Mouse (Mus musculus) heart, adult 11 months (tissue): ENCODE results near the gene Setd6.
A peak's percentile ranks its signal among the peaks of the same experiment; 100 is the strongest.

Experiments
- DNase-seq: peaks from one replicate; pipeline ENCODE4 v3.0.0; 2022

Setd6 gene

DNA sequence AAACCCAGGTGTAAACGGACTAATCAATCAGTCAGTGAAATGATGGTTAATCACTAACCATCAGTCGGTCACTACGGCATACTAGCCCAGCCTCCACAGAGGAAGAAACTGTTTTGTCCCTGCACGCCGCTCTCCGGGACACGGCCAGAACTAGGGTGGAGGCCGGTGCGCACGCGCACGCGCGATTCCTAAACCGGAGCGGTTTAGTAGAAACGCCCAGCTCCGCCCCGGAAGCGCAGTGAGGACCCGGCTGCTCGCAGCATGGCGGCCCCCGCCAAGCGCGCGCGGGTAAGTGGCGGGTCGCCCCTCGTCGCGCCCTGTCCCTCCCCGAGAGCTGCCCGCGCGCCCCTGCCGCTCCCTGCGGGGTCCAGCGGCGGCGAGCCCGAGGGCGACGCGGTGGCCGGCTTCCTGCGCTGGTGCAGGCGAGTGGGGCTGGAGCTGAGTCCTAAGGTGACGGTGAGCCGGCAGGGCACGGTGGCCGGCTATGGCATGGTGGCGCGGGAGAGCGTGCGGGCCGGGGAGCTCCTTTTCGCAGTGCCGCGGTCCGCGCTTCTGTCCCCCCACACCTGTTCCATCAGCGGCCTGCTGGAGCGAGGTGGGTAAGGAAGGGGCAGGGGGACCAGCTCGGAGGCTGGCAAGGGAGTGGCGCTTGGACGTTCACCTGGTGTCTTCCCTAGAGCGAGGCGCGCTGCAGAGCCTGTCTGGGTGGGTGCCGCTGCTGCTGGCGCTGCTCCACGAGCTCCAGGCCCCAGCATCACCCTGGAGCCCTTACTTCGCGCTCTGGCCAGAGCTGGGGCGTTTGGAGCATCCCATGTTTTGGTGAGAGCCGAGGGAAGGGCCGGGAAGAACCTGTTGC is at the start of gene Setd6:
Gene Setd6 (plus strand): TSS at position 206 of the 856 bp plus-strand sequence.
- DNase-seq = peak; percentile 99

DNA sequence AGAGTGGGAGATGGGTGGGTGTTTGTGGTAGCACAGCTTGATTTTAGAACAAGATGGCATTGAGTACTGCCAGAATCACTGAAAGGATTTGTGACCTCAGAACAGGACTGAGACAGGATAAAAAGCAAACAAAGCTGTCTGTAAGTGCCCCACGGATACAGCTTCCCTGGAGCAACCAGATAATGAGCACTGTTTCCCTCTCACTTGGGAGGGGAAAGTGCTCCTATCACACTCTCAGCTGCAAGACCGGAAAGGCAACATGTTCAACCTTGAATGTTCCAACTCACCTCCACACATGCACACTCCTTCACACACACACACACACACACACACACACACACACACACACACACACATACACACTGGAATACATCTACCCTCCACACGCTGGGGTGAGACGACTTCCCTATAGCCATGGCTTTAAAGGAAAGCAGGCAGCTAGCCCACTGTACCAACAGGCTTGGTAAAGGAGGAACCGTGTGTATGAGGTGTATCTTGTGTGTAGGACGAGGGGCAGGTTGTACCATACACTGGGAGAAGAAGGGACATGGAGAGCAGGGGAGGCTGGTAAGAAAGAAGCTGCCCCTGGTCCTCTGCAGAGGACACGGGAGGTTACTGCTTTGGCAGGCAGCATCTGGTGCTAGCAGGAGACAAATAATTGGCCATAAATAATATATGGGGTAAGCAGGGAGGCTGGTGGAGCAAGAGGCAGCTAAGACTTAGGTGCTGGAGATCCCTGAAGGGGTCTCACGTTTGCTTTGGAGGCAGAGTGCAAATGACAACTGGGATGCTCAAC is 47.3 kb upstream of the Setd6 start:
- no peak for DNase-seq

DNA sequence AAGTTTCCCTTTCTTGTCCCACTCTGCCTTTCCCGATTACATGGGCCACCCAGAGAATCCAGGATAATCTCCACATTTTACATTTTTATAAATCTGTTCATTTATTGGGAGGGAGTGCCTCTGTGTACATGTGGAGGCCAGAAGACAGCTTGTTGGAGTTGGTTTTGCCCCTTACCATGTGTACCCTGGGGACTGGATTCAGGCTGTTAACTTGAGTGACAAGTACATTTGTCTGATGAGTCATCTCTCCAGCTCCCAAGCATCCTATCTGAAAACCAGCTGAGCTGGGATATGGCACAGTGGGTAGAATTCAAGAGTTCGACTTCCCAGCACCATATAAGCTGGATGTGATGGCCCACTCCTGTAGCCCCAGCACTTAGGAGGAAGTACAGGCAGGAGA is 45.7 kb upstream of the Setd6 start:
- DNase-seq = no peak

DNA sequence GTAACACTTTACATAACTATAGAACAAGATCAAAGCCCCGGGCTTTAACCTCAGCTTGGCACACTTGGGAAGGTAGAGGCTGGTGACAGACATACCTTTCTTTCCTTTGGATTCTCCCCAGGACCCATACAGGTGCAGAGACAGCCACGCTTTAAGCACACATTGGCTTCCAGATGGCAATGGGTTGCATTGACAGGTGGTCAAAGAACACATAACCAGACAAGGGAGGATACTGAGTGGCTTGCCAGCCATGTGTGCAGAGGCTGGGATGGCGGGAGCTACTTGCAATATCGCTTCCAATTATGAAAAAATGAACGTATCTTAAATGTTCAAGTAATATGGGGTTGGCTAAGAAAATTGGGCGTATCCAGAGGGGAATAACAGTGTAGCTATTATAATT is 43.8 kb upstream of the Setd6 start:
- DNase-seq = no peak

DNA sequence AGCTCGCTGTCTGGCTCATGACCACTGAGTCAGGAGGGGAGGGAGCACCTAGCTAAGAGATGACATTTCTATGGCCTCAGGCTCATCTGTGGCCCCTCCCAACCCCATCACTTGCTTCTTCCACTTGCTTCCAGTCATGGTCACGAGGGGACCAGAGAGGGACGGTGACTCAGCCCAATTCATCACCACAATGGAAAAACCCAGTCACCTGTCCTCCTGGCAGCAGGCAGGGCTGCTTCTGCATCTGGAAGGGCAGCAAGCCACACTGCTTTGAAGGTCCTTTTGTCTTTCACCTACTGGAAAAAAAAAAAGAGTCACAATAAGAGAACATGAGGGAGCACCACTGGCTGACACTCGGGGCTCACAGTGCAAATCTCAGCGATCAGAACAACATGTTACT is 42.9 kb upstream of the Setd6 start:
- no peak for DNase-seq

DNA sequence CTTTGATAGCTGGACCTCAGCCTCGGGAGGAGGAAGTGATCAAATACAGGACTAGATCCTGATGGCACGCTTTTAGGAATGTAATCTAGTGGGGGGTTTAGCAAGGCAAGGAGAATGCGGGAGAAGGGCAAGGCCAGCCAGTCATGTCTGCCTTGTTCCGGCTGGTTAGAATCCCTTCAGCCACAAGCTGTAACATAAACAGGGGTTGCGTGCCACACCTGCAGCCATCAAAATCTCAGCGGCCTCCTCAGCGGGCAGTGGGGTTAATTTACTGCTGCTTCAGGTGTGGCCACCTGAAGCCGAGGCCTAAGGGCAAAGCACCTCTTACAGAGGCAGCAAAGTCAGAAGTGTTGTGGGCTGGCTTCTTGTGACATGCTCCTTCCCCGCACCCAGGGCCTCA is 39.0 kb upstream of the Setd6 start, which contains the start of gene Ndrg4:
Gene Ndrg4 (plus strand): TSS at position 350 of the 400 bp plus-strand sequence.
- no peak for DNase-seq

DNA sequence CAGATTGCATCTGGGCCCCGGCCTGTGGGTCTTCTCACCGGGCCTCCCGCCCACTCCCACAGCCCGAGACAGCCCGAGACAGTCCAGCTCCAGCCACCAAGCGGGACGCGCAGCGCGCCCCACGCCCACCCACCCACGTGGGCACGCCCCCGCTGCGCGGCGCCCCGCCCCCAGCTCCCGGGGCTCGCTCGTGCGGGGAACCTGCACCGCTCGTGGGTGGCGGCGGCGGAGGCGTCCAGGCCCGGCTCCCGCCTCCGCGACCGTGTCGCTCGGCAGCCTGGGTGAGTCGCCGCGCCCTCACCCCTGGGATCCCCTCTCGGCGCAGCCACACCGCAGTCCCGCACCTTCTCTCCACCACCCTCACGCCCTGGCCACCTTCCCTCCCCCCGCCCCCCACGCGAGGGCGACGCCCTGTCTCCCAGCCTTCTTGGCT is 38.1 kb upstream of the Setd6 start:
- DNase-seq = no peak

DNA sequence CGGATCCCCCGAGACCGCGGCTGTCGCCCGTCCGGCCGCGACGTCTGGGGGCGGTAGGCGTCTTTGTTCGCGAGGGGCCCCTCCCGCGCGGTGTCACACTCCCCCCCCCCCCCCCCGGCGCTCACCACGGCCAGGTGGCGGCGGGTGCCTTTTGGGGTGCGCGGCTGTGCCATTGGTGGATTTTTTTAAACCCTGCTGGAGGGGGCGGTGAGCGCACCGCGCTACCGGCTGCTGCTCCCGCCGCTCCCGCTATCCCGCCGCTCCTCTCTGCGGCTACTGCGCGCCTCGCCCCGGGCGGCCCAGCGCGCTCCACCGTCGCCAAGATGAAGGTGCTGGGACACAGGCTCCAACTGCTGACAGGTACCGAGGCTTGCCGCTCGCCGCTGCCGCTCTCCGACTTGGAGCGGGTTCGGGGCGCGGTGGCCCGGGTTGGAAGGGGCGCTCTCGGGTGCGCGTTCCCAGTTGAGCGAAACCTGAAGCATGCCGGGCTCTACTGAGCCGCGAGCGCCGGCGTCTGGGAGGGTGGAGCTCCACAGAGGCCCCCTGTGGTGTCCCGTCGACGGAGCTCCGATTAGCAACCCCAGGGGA is 37.6 kb upstream of the Setd6 start:
- DNase-seq = no peak

DNA sequence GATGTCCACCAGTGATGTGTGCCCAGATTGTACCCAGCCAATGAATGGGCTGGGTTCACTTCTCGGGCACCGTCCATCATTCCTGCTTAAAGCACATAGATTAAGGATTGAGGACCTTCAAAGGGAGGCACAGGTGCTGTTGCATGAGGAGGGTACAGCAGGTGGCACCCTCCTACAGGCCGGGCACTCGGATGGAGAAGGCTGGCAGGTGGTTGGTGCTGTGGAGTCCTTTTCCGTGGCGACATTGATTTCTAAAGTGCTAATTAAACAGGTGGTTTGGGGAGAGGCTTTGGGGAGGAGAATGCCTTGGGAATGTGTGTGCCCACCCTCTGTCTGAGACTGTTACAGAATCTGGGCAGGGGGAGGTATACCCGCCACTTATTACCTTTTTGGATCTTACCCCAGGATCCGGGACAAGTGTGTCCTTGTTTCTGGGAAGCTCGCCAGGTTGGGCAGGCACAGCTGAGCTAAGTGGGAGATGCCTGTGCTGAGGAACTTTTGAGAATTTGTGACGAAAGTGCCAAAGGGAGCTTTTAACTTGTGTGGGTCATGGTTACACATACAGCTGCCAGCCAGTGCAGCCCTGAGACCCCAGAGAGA is 27.5 kb upstream of the Setd6 start:
- DNase-seq = no peak

DNA sequence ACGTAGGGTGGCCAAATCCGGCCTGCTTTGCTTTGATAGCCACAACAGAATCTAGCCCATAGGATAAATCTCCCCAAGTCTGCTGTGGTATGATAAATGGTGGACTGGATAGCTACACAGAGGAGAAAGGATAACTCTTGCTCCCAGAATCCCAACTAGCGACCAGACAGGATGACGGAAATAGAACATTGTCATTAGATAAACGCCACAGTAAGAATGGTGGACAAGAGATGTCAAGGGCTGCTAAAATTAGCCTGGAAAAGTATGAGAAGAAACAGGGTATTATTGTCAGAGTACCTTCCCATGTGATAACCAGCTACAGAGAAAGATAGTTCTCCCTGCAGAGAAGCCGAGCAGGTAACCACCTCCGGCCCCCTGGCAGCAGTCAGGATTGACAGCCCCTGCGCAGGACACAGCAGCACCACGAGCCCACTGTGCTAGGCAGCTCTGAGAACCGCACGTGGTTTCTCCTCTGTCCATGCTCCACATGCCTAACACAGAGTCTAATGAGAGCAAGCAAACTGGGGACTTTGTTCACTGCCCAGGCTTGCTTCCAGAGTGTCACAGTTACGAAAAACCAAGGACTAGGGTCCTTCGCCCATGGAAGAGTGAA is 24.6 kb upstream of the Setd6 start:
- no peak for DNase-seq

DNA sequence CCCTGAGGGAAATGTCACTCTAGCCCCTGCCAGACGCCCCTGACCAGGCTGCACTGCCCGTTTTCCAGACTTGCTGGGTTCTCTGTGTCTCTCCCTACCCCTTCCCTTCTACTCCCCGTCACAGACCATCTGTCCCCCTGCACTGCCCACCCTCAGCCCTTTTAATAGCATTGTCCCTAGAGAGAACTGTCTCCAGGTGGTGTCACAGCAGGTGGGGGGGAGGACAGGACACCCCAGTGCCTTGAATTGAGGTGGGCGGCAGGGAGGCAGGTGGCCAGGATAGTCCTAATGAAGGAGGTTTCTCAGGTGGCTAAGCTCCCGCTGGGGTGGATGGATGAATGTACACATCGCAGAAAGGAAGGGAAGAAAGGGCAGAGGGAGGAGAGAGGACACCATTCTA is 21.1 kb upstream of the Setd6 start:
- DNase-seq = no peak

DNA sequence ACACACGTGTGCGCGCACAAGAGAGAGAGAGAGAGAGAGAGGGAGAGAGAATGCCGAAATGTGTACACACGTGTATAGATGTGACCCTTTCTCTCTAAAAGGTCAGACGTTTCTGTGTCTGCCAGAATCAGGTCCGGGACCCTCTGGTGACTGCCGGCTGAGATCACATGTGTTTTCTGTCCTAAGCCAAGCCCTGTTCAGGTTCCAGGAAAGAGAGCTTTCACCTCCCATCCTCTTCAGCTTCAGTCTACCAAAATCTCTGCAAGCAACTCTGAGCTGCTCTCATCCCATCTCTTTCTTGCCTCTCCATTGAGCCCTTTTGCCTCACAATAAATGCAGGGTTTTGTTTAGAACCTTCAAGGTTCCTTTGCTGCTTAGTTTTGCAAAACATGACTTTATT is 19.0 kb upstream of the Setd6 start:
- no peak for DNase-seq

DNA sequence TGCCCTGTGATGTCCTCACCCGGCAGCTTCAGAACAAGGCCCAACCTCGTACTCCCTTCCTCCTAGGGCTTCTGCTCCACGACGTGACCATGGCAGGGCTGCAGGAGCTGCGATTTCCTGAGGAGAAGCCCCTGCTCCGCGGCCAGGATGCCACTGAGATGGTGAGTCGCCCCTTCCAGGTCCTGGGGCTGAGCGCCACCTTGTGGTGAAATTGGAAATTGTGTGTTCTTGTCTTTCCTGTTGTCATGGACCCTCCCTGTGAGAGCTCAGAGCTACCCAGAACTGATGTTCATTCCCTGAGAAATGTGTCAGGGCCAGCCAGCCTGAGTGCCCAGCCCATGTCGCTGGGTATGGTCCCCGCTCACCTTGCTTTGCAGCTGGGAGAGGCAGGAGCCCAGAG is 18.6 kb upstream of the Setd6 start:
- DNase-seq = peak; percentile 95

DNA sequence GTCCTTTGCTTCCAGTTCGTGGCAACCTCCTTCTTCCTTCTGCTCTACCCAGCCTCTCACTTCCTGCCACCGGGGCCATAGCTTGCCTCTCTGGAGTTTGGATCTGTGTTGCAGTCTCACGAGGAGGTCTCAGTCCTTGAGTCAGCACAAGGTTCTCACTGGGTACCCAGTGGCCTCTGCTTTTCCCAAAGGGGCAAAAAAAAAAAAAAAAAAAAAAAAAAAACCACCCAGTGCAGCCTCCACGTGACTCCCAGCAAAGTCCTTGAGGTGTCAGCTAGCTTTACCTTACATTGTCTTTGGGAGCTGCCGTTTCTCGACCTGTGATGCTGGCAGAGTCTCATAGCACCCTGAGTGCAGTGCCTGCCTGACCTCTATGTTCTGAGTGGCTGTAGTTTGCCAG is 17.5 kb upstream of the Setd6 start:
- no peak for DNase-seq

DNA sequence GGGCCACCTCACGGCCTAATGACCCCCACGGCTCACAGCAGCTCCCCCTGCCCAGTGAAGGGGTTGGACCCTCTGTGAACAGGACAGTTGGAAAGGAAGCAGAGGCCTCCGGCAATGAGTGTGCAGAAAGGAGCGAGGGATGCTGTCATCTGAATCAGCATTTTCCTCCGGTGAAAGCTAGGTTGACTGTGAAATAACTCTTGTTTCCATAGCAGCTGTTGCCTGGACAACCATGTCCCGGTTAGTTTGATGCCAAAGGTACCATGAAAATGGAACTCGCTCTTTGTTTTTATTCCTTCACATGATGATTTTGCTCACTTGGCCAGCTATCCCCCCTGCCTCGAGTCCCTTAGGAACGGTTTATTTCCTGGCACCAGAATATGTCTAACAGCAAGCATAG is 15.4 kb upstream of the Setd6 start:
- DNase-seq = no peak

DNA sequence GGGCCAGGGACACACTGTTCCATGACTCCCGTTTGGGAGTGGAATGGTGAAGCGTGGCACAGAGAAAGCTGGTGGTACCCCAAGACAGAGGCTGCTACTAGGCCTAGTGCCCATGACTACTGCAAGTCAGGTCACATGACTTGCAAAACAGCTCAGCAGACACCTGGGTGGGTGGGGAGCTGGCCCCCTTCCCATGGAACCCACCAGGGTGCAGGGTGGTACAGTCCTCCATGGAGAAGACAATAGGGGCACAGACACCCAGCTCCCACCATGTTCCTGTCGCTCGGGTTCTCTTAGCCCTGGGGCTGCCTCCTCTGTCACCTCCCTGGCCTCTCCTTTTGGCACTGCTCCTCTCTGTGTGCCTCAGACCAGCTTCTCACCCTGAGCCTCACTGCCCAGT is 13.9 kb upstream of the Setd6 start:
- DNase-seq = no peak

DNA sequence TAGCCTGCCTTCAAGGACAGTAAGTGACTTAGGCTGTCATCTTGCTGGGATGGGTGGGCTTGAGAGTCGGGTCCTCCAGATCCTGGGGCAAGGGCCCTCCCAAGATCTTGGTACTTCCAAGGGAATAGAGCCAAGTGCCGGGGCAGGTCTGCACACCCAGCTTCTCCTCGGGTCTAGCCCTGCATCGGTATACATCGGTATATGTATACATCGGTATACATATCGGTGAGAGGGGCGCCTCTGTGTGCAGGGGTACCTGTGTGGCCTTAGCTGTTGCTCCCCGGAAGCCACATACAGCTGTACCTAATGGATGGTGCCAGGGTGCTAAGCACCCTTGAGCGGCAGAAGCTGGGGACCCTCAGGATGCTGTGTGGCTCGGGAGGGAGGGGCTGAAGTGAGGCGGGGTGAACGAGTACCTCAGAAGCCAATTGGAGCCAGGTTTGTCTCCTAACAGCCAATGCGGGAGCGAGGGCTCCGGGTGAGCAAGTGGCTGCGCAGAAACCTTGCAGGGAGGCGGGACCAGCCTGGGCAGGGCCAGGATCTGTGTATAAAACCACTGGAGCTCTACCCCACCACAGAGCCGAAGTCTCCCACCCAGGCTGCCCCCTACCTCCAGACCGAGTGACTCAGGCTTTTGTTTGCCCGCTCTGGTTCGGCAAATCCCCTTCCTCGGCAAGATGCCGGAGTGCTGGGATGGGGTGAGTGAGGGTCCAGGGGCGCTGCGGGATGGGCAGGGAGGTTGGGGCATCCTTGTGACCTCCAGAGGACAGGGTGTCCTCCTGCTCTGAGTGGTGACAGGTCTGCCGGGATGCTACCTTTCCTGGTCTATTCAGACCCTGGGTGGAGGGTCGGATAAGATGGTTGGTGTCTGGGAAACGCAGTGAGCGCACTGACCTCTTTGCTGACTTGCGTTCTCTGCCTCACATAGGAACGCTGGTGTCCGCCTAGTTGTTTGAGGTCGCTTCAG is 12.9 kb upstream of the Setd6 start:
- peak; percentile 99 for DNase-seq

DNA sequence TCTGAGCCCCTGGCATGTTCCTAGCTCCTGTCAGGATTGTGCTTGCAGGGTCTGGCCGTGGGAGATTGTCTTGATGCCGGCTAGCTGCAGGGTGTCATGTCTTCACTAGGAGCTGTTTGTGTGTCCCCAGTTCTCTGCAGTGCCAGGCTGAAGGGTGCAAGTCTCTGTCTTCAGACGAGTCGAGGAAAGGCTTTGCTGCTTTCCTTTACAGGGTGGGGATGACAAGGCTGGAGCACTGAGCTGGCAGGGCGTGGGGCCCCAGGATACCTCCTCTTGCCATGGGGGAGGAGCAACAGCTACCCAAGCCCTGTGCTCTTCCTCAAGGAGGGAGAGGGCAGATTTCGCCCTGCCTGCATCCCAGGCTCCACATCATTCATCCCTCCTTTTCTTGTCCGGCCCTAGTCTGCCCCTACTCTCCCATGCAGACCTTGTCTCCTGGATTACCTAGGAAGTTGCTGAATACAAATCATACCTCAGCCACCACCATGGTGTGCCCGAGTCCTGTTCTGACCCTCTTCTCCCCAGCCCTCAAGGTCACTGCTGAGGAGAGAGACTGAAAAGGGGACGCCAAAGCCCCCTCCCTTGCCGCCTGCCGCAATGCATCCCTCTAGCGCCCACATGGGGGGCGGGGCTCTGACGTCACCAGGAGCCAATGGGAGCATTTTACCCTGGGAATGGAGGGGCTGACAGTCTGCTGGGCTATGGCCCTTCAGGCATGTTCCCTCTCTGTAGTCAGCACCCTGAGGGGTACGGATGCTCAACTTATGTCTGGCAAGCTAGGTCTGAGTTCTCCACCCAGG is 12.0 kb upstream of the Setd6 start:
- peak; percentile 95 for DNase-seq

DNA sequence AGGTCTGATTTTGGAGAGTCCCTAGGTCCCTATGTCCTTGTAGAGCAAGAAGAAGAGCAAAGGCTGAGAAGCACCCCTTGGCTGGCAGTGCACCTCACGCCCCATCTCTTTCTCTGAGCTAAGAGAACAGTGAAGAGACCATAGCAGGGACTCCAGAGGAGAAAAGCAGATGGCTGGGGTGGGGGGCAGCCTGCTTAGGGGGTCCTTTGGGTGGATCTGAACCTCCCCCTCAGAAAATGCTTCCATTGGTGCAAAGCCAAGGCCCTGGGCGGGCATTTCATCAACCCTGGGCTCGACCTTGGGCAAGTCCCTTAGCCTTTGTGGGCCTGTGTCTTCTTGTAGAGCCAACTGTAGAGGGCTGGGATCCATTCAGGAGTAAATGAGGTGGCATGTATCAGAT is 11.1 kb upstream of the Setd6 start:
- no peak for DNase-seq

DNA sequence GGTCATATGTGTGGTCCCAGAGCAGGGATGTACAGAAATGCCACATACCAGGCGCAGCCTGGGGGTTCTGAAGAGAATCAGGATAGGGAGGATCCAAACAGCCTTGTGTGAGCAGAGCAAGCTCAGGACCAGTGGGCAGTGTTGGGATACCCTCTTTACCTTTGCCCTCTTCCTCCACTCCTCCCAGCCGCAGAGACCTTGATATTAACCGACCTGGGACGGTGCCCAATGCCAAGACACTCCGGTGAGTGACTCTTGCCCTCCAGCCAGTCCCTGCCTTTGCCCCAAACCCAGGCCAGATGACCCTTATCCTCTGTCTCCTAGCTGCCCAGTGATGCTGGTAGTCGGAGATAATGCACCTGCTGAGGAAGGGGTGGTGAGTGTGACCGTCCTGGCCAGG is 6.1 kb upstream of the Setd6 start:
- no peak for DNase-seq

DNA sequence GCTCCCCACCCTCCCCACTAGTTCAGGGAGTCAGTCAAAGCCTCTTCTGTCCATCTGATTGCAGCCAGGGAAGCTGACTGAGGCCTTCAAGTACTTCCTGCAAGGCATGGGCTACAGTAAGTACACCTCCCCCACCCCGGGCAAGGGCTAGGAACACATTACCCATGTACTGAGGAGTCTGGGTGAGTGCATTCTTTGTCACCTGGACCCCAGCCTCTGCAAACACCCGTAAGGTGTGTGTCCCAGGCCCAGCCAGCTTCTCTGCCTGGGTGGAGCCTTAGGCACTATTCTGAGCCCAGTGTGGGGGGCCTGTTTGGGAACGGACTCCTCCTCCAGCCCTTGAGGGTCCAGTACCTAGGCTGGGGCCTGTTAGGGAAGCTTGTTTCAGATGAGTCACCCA is 4.7 kb upstream of the Setd6 start:
- DNase-seq = no peak
